Mouse (Mus musculus): ENCODE results near the gene Ski. TPM values are rescaled to one million over a fixed set of nuclear protein-coding genes. Genes with fewer than 3 reads are reported as not detected.

Gene Ski
- total RNA-seq, 2 experiments from 2014 or later, result 115 to 117 TPM

GRCm38 (mm10) chr4:155152476-155152875 lies 69.9 kb downstream of the Ski start:
- no peak for DNase-seq (ENCODE audit: low spot score in 2 of 2)

DNA sequence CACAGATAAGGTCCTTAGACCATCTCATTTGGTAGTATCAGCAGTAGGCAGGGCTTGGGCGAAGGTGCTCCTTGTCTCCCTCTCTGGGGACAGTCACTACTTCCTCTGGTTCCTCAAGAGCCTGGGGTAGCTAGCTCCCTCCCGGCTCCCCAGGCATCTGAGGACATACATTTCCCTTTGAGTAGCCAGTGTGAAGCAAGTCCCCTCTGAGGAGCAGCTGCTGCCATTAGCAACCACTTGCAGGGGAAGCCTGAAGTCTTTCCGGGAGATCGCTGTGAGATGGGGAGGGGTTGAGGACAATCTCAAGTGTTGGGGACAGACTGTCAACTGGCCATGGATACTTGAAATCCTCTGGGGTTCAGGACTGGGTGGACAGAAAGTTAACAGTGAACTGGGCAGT lies 70.5 kb downstream of the Ski start:
- no peak for DNase-seq (ENCODE audit: low spot score in 2 of 2)

DNA sequence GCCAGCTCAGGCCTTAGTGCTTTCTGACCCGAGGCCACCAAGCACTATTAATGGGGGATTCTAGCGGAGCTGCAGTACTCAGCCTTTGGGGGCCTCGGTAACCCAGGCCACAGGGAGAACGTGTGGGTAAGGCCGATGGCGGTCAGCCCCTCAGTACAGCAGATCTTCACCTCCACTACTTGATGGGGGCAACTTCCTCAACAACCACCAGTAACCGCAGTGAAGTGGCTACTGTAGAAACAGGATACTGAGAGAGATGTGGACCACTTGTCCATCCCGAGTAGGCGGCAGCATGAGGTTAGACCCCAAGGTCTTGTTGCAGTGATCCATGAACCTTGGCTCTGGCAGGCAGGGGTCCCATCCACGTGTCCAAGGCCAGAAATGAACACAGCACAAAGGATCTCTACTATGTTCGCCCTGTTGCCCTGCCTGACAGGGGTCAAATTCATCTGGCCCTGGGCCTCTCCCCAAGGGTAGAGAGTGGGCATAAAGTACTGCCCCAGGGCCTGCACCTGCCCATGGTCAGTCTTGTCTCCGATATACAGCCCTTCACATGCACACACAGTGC lies 71.1 kb downstream of the Ski start:
- no peak for DNase-seq (ENCODE audit: low spot score in 2 of 2)

DNA sequence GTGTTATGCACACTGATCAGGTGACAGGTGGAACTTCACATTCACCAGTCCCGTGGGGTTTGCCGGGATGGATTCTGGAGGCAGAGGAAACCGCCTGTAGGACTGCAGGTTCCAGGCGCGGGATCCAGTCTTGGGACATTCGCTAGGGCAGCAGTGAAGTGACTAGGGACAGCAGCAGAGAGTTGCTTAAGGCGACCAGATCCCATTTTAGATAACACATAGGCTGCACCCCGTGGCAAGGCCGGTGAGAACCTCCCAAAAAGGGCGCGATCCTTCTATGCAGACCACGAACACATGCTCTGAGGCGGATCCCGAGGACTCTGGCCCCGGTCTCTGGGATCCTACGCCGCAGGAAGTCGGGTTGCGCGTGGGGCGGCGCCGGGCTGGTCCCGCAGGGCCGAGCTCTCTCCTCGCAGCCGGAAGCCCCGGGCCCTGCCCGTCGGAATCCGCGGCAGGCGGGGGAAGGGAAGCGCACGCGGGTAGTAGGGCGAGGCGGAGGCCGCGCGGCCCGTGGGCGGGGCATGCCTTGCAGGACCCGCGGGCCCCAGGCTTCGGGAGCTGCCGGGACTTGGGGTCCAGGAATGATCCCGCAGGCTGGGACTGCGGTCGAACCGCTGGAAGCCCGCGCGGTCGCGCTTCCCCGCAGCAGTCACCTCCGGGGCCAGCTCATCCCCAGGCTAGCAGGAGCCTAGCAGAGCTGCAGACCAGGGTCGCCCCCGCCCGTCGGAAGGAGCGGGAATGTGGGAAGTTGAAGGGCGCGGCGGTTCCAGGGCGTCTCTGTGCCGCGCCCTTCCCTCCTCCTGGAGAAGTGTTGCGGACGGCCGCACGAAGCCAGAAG lies 71.9 kb downstream of the Ski start:
- no peak for DNase-seq (ENCODE audit: low spot score in 2 of 2)

DNA sequence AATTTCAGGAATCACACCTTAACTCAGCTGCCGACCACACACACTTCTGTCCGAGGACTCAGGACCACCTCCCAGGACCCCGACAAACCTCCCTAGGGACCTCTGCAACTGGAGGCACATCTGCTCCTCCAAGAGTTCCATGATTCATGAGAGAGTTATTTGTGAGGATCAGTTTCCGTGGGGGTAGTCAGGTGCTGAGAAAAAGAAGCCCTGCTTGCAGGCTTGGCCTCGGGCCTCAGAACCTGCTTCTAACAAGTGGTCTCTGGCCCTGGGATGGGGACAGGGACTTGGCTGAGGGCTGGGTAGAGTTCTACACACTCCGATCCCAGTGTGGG lies 72.5 kb downstream of the Ski start:
- no peak for DNase-seq (ENCODE audit: low spot score in 2 of 2)

DNA sequence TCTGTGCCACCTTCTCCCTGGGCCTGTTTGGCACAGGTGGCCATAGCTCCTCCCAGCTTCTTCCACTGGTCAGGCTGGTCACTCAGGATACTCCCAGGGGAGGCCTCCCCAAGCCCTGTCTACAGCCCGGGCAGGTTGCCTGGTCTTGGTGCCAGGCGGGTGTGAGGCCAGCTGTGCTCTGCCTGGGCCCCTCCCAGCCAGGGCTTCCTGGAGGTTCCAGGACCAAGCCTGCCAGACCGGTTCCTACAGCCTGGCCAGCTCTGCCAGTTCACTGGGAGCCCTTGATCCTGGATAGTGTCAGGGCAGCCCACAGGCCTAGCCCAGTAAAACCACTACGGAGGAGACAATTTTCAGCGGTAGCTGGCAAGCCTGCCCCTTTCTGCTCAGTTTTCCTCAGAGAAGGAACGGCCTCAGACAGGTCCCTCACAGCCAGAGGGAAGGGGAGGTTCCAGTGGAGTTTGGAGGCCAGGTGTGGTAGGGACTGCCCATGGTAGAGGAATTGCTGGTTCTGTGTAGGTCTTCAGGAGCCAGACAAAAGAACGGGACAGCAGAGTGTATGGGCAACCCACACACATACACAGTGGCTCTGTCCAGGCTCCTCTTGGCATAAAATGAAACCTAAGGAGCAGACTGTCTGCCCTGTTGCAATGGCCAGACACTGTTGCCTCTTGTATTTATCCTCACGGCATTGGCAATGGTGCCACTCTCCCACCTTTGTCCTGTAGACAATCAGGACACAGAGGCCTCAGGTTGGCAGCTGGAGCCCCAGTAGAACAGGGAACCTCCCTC lies 73.3 kb downstream of the Ski start:
- DNase-seq (ENCODE audit: low spot score in 2 of 2), result peak in 1 of 2 experiments; percentile 42

- DNase-seq (ENCODE audit: low spot score in 2 of 2), result no peak
Measured at GRCm38 (mm10) chr4:155148453-155148852, 73.9 kb downstream of the Ski start.

- no peak for DNase-seq (ENCODE audit: low spot score in 2 of 2)
Measured at GRCm38 (mm10) chr4:155146107-155146823, 76.1 kb downstream of the Ski start.

DNA sequence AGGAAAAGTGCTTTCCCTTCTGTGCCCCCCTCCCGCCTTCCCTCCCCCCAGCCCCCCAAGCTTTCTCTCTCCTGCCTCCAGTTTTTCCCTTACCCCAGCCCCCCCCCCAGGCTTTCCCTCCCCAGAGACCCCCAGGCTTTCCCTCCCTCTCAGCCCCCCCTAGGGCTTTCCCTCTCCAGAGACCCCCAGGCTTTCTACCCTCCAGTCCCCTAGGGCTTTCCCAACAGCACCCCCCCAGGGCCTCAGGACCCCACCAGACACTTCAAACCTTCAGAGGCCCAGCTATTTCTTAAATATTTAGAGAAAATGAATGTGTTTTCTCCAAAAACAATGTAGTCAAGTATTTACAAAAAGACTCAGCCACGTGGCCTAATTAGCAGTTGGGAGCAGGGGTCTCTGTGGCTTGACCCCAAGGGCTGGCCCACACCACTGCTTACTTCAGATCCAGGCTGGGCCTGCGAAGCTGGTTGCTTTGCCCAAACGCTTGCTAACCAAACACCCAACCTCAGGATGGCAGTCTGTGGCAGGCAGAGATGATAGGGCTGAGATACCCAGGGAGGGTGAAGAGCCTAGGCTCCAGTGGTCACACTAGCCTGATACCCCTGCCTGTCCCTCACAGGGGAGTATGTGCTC lies 77.7 kb downstream of the Ski start:
- no peak for DNase-seq (ENCODE audit: low spot score in 2 of 2)

- DNase-seq (ENCODE audit: low spot score in 2 of 2), result peak; percentile 75 to 83
Measured at GRCm38 (mm10) chr4:155143871-155144502, 78.4 kb downstream of the Ski start.

- no peak for DNase-seq (ENCODE audit: low spot score in 2 of 2)
Measured at GRCm38 (mm10) chr4:155143411-155143810, 79.0 kb downstream of the Ski start.

GRCm38 (mm10) chr4:155142836-155143235 lies 79.6 kb downstream of the Ski start:
- DNase-seq (ENCODE audit: low spot score in 2 of 2), result no peak

GRCm38 (mm10) chr4:155140795-155141265 lies 81.6 kb downstream of the Ski start:
- no peak for DNase-seq (ENCODE audit: low spot score in 2 of 2)

DNA sequence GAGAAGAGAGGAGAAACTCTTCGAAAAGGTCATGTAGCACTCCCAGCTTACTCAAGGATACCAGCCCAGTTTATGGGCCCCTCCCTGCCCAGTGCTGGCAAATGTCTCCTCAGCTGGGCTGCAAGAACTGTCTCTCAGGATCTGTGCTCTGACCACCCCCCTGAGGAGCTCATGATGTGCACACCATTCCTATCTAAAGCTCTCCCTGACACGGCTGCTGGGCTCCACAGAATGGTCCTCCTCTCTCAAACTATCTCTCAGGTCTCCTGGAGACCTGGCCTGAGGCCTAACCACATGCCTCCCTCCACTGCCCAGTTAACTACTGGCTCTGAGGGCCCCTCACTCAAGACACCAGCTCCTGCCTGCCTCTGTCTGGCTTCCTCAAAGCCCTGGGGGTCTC lies 82.2 kb downstream of the Ski start:
- DNase-seq (ENCODE audit: low spot score in 2 of 2), result no peak

DNA sequence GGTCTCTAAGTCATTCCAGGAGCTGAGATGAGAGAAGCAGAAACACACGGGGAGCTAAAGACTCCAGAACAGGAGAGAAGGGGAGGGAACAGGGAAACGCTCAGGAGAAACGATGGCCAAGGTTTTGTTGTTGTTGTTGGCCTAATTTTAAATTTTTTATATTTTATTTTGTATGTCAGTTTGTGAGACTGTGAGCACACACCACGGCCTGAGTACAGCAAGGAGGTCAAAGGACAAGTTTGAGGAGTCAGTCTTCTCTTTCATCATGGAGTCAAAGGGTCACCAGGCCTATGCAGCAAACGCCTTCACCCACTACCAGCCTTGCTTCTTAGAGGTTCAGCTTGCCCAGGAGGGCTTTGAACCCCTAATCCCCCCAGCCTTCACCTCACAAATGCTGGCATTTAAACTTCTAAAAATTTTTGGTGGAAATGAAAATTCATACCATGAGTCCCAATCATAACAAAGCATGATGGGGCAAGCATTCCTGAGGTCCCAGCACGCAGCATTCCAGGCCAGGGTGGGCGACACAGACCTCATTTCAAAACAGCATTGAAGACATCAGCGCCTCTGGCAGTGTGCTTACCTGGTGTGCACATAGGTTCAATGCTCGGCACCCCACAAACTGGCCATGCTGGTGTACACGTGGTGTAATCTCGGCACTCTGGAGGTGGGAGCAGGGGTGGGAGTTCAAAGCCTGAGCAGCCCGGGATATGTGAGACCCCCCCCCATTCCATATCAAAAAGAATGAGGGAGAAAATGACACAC lies 82.9 kb downstream of the Ski start:
- no peak for DNase-seq (ENCODE audit: low spot score in 2 of 2)

GRCm38 (mm10) chr4:155138451-155138850 lies 83.9 kb downstream of the Ski start:
- no peak for DNase-seq (ENCODE audit: low spot score in 2 of 2)

GRCm38 (mm10) chr4:155137891-155138290 lies 84.5 kb downstream of the Ski start:
- no peak for DNase-seq (ENCODE audit: low spot score in 2 of 2)

GRCm38 (mm10) chr4:155135909-155136585 lies 86.3 kb downstream of the Ski start:
- no peak for DNase-seq (ENCODE audit: low spot score in 2 of 2)

GRCm38 (mm10) chr4:155134686-155135172 lies 87.7 kb downstream of the Ski start:
- no peak for DNase-seq (ENCODE audit: low spot score in 2 of 2)
